Mouse (Mus musculus): ENCODE data around the gene Itga4.

Gene Itga4

DNA sequence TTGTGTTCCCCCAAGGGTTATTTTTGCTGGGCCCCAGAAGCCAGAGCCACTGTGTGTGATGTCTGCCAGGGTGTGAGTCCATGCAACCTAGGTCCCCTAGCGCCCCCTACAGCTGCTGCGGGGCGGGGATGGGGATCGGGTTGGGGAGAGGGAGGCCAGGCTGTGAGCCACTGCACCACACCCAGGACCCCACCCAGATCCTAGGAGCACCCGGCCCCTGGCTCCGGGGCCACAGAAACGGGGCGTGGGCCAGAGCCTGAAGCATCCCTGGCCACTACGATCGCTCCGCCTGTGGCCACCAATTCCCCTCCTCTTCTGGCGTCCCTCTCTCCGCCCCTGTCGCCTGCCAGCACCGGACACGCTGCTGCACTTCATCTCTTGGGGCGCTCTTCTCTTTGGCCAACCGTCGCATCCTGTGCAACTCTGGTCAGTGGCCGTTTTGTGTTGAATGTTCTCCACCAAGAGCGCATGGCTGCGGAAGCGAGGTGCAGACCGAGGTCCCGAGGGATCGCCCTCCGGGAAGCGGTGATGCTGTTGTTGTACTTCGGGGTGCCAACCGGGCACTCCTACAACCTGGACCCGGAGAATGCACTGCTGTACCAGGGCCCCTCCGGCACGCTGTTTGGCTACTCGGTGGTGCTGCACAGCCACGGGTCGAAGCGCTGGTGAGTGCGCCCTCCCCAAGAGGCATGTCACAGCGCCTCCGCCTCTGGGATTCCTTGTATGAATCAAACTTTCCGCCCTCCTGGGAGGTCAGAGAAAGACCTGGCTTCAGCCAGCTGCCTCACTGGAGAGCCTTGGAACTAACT is at the start of gene Itga4:
Gene Itga4 (plus strand): TSS at position 235 of the 809 bp plus-strand sequence.
- in situ Hi-C loops (cut with MboI, MseI), result loop anchor here (5.0 kb wide), 1 partner anchor 283 kb away; no protein-coding TSS in a partner anchor

DNA sequence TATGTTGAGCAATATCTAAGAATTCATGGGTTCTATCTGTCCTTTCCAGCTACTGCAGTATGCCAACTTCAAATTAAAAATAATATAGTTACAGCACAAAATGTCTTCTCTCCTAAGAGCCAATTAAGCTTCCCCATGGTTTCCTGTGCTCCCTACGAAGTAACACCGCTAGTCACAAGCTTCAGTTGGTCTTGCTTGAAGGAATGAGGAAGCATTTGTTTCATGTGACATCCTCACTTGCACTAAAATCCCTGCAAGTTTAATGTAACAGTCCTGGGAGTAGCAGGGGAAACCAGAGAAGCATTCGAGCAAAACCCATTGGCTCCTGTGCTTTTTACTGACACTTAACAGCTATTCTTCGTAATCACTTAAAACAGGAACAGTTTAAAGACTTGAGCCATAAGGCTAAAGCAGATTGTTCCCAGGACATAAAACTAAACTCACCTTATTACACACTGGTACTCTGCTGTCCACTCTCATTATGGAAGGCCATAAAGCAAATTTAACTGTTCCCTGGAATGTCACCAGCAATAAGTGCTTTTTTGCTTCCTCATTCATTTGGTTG is 49.0 kb upstream of the Itga4 start:
- in situ Hi-C loops (cut with MboI, MseI), result no loop called here

DNA sequence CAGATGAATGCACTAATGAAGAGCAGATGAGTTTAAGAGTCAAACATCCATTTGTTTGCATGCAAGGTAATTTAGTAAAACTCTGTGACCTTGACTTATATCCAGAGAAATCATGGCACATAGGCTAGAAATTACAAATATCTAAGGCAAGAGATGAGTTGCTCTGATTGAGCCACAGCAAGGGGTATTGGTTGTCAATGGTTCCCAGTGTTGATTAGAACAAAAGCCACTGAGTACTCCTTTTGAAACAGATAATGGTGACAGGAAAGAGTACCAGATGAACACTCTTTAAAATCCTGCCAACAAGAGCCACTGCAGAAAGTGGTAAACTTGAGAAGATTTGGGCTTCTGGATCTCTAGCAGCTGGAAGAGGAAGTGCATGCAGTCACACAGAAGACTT is 40.2 kb upstream of the Itga4 start:
- in situ Hi-C loops (cut with MboI, MseI), result no loop called here

DNA sequence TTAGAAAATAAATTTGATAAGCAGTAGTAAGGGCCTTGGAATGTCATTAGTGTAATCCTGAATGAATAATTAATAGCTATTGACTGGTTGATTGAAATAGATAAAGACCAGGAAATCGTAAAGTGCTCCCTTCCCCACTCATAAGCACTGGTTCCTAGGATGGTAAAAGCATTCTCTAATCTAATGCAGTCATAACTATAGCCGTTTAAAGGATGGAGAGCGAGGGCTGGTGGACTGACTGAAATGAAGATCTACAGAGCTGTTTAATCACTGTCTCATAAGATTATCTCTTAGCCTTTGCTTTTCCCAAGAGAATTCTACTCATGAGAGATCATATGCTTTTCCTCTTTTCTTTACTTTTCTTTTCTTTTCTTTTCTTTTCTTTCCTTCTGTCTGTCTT is 39.7 kb upstream of the Itga4 start:
- in situ Hi-C loops (cut with MboI, MseI), result no loop called here

DNA sequence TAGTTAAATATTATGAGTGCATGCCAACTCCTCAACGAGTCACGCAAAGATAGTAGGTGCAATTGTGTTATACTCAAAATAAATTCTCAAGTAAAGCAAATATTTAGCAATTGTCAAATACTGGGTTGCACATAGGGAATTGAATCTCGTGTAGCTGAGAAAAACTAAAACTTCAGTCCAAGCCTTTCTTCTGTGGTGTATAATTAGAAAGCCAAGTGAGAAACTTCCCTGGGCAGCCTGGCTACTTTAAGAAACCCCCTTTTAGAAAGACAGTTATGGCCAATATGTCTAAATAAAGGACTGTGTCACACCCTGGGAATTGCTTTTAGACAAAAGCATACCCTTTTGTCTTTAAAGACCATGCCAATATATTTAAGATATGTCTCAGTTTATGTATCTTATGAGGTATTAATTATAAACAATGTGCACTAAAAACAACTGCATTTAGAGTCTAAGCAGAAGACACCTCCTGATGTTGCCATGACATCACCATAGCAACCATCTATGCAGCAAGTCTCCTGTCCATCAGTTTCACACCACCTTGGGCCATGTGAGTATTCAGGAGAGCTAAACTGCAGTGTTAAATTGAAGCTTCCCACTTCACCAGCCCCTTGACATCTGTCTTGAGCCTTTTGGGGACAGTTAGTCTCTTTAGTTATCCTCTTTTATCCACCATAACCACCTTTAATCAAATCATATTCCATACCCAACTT is 30.4 kb upstream of the Itga4 start:
- in situ Hi-C loops (cut with MboI, MseI), result no loop called here

DNA sequence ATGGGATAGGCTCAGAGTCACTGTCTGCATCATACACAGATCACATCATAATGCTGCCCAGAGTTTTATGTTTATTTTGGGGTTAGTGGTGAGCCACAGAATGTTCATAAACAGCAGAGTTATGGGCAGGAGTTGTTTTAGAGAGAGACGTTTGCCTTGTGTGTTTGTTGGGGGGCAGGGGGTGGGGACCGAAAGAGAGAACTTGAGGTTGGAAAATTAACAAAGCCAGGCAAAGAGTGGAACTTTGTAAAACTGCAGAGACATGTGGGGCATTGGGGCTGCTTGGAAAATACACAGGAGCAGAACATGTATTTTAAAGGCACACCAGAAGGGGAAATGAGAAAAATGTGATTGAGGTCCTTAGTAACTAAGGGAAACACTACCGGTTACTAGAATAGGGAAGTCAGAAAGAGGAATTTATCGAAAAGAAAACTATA is 27.4 kb upstream of the Itga4 start:
- in situ Hi-C loops (cut with MboI, MseI), result no loop called here

DNA sequence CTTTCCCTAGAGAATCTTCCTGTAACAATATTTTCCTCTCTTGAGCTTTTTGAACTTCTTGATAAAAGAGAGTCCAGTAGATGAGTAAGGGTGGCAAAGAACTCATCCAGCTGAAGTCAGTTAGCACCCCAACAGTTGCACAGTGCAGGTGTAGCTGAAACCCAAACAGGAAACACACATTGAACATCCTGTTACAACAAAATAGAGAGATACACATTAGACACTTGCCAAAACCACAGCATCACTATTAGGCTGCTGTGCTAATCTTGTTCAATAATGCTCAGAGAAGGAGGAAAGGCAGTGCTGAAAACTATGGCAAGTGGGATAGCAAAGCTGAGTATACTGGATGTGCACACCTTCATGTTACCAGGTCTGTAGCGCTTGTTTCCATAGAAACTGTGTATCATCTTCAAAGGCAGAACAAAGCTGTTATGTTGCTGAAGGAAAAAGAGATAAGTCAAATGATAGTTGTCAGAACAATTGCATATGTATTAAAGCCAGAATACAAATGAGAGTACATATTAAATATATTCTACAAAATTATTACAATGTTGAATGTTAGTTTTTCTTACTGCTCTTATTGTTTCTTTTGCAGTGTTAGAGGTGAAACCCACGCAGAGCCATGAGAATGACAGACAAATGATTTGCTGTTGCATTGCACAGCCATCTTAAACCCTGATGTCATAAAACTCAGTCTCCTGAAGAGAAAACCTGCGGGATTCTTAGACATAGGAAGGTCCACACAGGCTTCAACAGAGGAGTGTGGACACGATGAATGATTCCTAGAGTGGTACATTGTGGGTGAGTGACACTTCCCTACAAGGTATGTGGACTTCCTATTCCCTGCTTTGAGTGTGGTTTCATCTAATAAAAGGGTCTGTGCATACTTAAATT is 23.9 kb upstream of the Itga4 start:
- in situ Hi-C loops (cut with MboI, MseI), result no loop called here

DNA sequence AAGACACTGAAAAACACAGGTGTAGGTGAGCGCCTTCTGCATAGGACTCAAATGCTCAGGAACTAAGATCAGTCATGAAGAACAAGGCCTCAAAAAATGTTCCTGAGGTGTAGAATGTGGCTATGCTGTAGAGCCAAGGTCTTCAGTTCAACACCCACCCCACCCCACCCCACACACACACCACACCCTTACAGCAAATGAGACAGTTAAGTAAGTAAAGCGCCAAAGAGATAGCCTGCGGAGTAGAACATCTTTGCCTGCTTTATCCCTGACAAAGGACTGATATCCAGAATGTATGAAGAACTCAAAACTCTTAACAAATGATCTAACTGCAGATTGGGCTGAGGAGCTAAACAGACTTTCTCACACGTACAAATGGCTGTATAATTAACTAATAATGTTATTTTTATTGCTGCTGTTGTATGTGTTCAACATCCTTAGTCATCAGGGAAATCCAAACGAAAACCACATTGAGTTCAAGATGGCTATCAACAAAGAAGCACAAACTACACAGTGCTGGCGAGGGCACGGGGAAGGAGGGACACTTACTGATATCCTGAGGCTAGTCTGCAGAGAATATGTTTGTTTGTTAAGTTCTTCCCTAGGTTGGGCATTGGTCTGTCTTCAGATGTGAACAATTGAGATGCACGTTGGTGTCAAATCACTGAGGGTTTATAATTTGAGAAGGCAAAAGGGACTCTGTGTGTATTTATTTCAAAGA is 19.3 kb upstream of the Itga4 start:
- in situ Hi-C loops (cut with MboI, MseI), result no loop called here

DNA sequence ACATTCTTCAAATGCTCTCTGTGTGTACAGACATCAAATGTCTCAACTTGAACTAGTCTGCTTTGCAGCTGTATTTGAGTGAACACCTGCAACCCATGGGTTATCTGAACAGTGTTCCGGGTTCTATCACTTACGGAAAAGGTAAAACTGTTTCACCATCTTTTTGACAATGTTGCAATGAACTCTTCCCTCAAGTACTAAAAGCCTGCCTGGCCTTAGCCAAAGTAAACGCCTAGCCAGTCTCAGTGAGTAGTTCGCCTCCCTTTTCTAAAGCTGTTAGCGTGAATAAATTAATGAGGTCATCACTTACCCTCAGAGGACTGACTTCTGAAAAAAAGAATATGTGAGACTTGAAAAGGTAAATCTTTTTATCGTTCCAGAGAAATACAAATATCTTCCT is 18.0 kb upstream of the Itga4 start:
- in situ Hi-C loops (cut with MboI, MseI), result no loop called here

DNA sequence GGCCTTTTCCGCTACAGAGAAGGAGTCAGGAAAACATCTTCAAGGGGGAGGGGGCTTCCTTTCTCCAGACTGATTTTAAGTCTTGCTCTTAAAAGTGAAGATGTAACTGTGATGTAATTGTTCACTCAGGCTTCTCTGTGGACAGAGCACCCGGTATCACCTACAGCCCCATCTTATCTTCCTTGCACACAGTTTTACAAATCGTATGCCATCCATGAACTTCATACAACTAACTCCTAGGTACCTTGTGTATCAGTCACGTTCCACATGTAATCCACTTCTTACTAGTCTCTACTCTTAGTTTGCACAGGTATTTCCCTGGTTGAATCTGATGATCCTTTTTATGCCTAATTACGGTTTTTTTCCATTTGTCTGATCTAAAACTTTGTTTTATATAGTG is 10.9 kb upstream of the Itga4 start:
- in situ Hi-C loops (cut with MboI, MseI), result no loop called here

DNA sequence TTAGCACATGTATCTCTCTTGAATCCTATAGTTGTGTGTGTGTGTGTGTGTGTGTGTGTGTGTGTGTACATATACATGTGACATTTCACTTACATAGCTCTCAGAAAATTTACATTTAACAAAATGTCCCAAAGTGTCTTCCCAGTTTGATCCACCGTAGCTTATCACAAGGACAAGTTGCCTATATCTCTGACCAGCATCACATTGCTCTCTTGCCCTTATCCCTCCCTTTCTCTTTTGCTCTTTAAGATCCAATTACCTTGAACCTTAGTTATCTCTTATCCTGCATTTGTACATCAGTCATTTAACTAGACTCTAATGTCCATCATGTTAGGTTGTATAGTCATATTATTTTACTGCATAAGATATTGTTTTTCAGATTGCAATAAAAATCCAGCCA is 10.5 kb upstream of the Itga4 start:
- in situ Hi-C loops (cut with MboI, MseI), result loop anchor here (5.0 kb wide), 1 partner anchor 122 kb away; no protein-coding TSS in a partner anchor

DNA sequence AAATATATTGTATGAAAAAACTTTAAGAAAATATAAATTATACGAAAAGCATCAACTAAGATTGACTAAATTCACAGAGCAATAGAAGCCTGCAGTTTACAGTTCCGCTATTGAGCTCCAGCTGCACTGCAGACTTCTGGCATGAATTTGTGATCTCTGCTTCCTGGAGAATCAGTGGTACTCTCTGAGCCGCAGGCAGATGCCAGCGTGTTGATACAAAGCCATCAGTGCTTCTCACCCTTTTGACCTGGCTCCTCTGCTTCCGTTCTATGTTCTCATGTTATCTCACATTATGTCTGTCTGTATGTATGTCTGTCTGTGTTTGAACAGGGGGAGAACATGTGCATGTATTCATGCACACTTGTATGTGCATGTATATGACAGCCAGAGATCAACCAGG is 6.9 kb upstream of the Itga4 start:
- in situ Hi-C loops (cut with MboI, MseI), result loop anchor here (5.0 kb wide), 1 partner anchor 126 kb away; no protein-coding TSS in a partner anchor

DNA sequence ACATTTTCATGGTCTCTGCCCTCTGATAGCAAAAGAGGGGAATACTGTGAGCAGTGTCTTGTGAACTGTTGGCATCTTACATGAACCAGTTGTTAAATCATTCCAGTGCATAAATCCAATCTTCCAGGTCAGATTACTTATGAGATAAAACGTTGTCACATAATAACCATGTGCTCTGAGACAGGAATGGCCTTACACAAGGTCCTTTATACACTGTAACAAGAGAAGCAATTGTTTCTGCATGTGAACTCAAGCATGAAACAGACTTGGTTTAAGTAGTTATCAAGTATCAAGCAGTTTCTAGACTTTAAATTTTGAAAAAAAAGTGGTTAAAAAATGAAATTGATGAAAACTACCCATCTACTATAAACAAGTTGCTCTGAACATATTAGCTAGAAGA is 4.7 kb upstream of the Itga4 start:
- in situ Hi-C loops (cut with MboI, MseI), result no loop called here

DNA sequence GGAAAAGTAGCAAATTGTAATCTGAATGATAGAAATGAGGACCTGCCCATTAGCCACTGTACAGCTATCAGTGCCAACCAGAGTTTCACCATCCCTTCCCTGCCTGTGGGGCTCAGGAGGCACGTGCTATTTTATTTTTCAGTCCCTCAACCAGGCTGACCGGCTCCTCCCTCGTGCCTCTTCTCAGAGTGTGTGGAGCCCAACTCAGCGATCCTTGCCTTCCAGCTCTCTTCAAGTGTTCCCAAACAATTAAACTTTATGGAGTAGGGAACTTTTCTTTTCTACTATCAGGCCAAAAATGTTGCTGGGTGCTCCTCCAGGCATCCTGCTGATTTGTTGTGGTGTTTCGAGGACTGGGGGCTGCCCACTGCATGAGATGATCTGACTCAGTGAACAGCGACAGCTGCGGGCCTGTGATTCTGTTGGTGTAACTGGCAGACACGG is 1.4 kb upstream of the Itga4 start:
- in situ Hi-C loops (cut with MboI, MseI), result no loop called here

DNA sequence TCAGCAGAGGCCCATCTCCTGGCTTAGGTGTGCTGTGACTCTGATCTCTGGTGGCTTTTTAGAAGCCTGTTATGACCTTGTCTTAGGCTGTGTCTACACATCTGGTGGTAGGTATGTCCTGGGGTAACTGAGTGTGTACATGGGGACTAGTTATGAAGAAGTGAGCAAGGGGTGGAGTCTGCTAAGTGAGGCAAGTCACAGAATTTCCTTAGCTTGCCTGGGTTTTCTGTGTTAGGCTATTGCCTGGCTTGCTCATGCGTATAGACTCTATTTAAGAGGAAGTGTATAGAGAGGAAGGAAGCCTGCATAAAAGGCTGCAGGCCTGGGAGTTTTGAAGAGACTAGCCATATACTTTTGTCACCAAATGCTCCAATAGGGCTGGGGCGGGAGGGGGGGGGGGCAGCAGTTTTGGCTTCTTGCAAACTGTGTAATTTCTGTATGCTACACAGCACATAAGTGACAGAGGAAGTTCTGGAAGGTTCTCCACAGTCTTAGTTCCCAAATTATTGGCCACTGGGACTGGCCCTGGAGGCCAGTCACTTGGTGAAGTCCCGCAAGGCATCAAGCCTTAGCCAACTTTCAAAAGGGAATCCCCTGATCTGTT is 536 bp upstream of the Itga4 start:
- in situ Hi-C loops (cut with MboI, MseI), result loop anchor here (5.0 kb wide), 1 partner anchor 282 kb away; no protein-coding TSS in a partner anchor

DNA sequence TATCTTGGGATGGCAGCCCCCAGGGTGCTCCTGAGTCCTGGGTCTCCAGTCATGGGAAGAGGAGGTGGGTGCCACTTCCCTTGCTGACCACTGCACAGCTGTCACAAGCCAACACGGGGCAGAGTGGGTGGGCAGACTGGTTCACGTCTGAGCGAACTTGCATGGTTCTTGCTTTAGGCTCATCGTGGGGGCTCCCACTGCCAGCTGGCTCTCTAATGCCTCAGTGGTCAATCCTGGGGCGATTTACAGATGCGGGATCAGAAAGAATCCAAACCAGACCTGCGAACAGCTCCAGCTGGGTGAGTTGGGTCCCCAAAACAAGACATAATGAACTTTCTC is 744 bp downstream of the Itga4 start:
- in situ Hi-C loops (cut with MboI, MseI), result loop anchor here (5.0 kb wide), 1 partner anchor 284 kb away; no protein-coding TSS in a partner anchor

DNA sequence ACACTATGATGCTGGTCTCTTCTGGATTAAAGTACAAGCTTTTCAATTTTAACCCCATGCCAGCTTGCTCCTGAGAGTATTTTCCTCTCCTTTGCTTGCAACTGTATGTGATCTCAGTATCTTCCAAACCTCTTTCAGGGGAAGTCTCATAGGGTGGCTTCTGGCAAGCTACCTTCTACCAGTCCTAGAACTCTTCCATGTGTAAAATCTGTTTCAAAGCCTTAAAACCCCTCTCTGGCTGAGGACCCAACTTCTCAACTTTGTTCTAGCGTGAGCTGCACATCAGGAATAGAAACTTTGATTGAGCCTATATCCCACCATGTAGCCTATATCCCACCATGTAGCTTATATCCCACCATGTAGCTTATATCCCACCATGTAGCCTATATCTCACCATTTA is 1.1 kb downstream of the Itga4 start:
- in situ Hi-C loops (cut with MboI, MseI), result loop anchor here (5.0 kb wide), 1 partner anchor 284 kb away; no protein-coding TSS in a partner anchor

DNA sequence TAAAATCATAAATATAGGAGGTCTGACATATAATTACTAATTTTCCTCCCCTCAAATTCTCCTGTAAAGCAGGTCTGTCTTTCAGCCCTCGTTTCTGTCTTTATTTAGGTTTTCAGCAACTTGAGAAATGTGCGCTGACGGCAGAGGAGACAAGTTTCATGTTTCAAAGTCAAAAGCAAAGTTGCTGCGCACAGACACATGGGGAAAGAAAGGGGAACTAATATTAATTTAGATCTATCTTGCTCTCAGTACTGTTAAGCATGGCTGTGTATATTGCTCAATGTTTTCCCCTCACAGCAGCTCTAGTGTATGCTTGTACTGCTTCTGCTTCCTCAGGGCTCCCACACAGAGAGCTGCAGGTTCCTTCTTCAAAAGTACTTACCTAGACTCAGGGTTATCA is 1.7 kb downstream of the Itga4 start:
- in situ Hi-C loops (cut with MboI, MseI), result loop anchor here (5.0 kb wide), 1 partner anchor 285 kb away; no protein-coding TSS in a partner anchor

DNA sequence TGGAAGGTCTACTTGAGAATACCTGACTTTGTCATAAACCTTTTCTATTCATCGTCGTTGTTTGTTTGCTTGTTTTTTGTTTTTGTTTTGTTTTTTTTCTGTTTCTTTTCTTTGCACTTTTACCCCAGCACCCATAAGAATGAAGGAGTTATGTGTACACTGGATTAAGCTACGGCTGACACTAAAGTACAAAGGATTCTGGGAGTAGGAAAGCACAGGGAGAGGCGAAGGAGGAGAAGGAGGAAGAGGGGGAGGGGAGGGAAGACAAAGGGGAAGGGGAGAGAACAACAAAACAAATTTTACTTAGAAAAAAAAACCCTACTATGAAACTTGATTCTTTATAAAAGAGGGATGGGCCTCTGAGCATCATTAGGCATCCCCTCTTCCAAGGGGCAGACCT is 2.2 kb downstream of the Itga4 start:
- in situ Hi-C loops (cut with MboI, MseI), result loop anchor here (5.0 kb wide), 1 partner anchor 285 kb away; no protein-coding TSS in a partner anchor

DNA sequence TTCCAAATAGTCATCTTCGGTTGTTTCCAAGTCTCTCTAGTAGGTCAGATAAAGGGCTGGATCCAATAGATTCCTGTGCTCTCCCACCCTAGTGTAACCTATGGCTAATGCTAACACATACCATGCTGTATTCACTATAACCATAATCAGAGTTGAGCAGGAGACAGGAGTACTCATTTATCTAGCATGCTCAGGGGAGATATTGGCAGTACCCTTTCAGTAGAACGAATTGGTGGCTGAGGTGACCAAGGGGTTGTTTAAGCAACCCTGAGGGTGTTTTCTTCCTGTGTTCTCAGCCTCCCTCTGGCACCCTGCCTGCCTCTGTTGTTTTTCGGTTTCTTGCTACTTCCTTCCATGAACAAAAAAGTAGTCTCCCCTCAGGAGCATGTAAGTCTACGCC is 4.1 kb downstream of the Itga4 start:
- in situ Hi-C loops (cut with MboI, MseI), result loop anchor here (5.0 kb wide), 1 partner anchor 287 kb away; no protein-coding TSS in a partner anchor
